Mouse (Mus musculus) stomach, embryonic 14.5 days (tissue): ENCODE measurements around the gene Orai3. TPM values are rescaled to one million over a fixed set of nuclear protein-coding genes. Genes with fewer than 3 reads are reported as not detected.

Experiments
- ATAC-seq: fragments of 200-750 bp; cut with Nextera tagmentation; 2 replicates; pipeline ENCODE4 v1.8.0; 2017; ENCODE audit warnings: low read depth, moderate TSS enrichment; ENCODE audit not compliant: insufficient number of reproducible peaks, insufficient read depth, low FRiP score
- H3K27ac ChIP-seq: fragments of 300-500 bp; sonication (generic); 2 replicates; pipeline ENCODE4 v1.5.1; 2014; ENCODE audit warnings: mild to moderate bottlenecking, low read length, moderate library complexity, mixed read lengths
- H3K27me3 ChIP-seq: fragments of 300-500 bp; sonication (generic); 2 replicates; pipeline ENCODE4 v1.6.1; 2014; ENCODE audit warnings: low read length, control low read depth, mixed read lengths; ENCODE audit not compliant: control insufficient read depth, insufficient read depth
- H3K36me3 ChIP-seq: fragments of 300-500 bp; sonication (generic); 2 replicates; pipeline ENCODE4 v1.6.1; 2014; ENCODE audit warnings: mild to moderate bottlenecking, control low read depth, low read length, moderate library complexity, mixed read lengths; ENCODE audit not compliant: control insufficient read depth, insufficient read depth
- H3K4me1 ChIP-seq: fragments of 300-500 bp; sonication (generic); 2 replicates; pipeline ENCODE4 v1.6.1; 2014; ENCODE audit warnings: low read length, control low read depth, mixed read lengths; ENCODE audit not compliant: control insufficient read depth, insufficient read depth
- H3K4me2 ChIP-seq: fragments of 300-500 bp; sonication (generic); replicated peaks from 2 replicates; pipeline ENCODE4 v1.6.1; 2014; ENCODE audit warnings: low read depth, low read length, control low read depth
- H3K4me3 ChIP-seq: fragments of 300-500 bp; sonication (generic); 2 replicates; pipeline ENCODE4 v1.5.1; 2014; ENCODE audit warnings: low read depth, low read length, control low read depth
- H3K9ac ChIP-seq: fragments of 300-500 bp; sonication (generic); replicated peaks from 2 replicates; pipeline ENCODE4 v1.6.1; 2014; ENCODE audit warnings: low read depth, mild to moderate bottlenecking, control low read depth, low read length, moderate library complexity, mixed read lengths
- H3K9me3 ChIP-seq: fragments of 300-500 bp; sonication (generic); 2 replicates; pipeline ENCODE4 v1.6.1; 2016; ENCODE audit warnings: low read depth, low read length, control low read depth; ENCODE audit not compliant: control insufficient read depth
- WGBS: fragments of 180-500 bp; shearing (Covaris S2); extraction: QIAGEN DNeasy Blood & Tissue Kit; methylation state at CpG from one replicate; pipeline ENCODE4 v1.1.7; 2014; 5-methylcytosine and 5-hydroxymethylcytosine counted together
- polyA plus RNA-seq: library from polyadenylated mRNA; unstranded; fragments of >200 nt; fragmentation: Nextera tagmentation; extraction: Ambion mirVana; gene quantifications from 2 replicates; pipeline ENCODE4 v1.2.1, GENCODE M21; 2014

Orai3 gene
- polyA plus RNA-seq, 1 experiment from 2014 or later = 24.8 TPM

DNA sequence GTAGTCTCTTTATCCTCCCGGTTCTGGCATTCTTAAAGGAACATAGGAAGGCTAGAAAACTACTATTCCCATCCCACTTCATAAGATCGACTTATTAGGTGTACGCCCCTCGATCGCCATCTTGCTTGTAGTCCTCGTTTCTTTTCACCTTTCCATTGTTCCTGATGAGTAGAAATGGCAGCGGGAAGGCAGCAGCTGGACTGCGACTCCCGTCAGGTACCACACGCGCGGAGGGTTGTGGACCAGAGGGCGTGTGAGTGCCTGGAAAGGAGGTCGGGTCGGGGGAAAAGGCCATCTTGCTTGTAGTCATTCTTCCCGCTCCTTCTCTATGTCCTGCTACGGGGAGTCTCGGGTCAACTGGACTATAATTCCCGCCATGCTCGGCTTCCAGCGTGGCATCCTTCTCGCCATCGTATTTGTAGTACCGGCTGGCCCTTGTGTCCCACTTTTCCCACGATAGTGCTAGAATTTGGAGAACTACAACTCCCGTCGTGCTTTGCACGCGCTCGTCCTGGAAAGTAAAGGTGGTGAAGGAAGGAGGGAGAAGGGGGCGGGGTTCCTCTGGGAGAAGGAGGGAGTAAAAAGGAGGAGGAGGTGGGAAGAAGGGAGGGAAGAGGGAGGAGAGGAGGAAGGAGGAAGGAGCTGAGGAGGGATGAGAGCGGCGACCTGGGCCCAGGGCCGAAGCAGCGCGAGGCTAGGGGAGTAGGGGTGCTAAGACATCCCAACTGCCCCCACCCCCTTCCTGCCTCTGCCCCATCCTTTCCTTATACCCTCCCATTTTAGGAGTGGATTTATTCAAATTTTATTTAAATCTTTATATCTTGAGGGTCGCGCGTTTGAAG is 23.7 kb upstream of the Orai3 start:
- no peaks in the 10 kb centered on the region for H3K27me3 ChIP-seq
- peaks cover 11% of the 10 kb centered on the region; the same call in 1 of the 2 replicates for H3K4me1 ChIP-seq
- H3K27ac ChIP-seq = peak overlapping the region; percentile 93
- H3K9me3 ChIP-seq = no peaks in the 10 kb centered on the region
- WGBS = under 1% methylated on average over 38 of the region's 39 CpGs
- H3K36me3 ChIP-seq = peaks cover 26% of the 10 kb centered on the region
- peak overlapping the region; percentile 78 for H3K9ac ChIP-seq
- peak overlapping the region; percentile 76 for H3K4me3 ChIP-seq
- peak; percentile 86 for ATAC-seq
- peak overlapping the region; percentile 48 for H3K4me2 ChIP-seq

DNA sequence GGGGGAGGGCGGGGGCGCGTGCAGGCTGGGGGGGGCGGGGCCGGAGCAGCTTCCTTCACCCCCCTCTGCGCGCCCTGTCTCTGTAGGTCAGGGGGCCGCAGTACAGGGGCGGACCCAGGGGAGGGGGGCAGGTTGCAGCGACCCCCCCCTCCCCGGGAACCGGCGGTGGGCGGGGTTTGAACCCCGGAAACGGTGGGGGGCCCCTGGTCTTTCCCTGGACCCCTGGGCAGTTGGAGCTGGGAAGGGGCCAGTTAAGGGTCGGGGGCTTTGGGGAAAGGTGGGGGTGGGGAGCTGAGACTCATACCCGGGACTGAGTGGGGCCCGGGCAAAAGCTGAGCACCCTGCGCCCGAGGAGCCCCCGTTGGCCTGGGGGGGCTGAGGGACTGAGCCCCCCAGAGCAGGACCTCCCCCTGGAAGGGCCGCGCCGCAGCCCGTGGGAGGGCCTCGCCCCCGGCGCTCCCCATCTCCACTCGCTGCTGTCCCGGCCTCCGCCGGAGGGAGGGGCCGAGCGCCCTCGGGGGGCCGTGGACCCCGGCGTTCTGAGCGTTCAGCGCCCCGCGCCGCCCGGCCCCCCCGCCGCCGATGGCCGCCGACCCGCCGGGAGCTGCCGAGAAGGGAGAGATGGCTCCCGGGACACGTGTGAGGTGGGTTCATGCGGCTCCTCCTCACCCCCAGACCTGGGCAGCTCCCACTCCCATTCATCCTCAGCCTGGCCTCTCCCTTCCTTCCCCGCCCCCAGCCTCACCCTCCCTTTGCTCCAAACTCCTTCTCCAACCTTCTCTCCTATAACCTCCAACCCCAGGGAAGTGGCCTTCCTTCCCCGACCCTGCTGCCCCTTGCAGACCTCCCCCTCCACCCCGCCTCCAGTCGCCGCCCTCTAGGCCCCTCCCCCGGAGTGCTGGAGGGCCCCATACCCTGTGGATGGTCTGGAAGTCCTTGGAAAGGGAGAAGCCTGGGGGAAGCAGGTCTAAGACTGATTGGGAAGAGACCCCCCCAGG is 22.8 kb upstream of the Orai3 start:
- Histone ChIP-seq H3K4me2 (peak overlapping the region; percentile 48), H3K27me3 (no peaks in the 10 kb centered on the region), H3K4me3 (peak overlapping the region; percentile 76), H3K36me3 (peaks cover 35% of the 10 kb centered on the region), H3K4me1 (peaks cover 11% of the 10 kb centered on the region; the same call in 1 of the 2 replicates), H3K9ac (peak overlapping the region; percentile 78), H3K9me3 (no peaks in the 10 kb centered on the region), H3K27ac (peak overlapping the region; percentile 93)
- peak; percentile 4; the same call in 1 of the 2 replicates for ATAC-seq
- WGBS = under 1% methylated on average over 35 of the region's 62 CpGs

DNA sequence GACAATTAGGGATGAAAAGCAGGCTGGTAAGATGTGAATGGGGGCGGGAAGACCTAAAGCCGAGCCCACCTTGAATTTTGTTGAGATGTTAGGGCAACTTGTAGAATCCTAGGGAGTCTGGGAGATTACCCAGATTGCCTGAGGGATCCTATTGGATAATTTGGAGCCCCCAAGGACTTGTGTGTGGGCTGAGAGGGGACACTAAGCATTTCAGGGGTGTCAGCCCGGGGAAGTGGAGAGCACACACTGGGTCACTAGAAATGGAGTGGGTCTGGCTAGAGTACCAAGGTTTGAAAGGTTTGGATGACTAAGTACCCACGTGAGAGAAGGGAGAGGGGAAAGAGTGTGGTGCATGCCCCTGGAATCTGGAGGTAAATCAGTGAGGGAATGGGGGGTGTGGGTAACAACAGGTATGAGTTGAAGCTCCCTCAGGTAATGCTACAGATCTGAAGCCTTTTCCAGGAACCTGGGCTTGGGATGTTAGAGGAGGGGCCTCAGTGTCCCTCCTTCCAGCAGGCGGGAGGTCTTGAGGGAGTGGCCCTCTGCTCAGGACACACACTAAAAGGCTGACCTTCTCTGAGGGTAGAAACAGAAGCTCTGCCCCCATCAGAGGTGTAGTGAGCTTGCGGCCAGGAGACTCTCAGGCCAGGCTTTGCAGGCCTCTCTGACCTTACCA is 21.9 kb upstream of the Orai3 start:
- H3K27ac ChIP-seq = peak overlapping the region; percentile 93; the same call in 1 of the 2 replicates
- peaks cover 44% of the 10 kb centered on the region for H3K36me3 ChIP-seq
- peak overlapping the region; percentile 48 for H3K4me2 ChIP-seq
- H3K9me3 ChIP-seq = no peaks in the 10 kb centered on the region
- WGBS = 38% methylated on average over 6 of the region's 6 CpGs
- no peak for ATAC-seq
- peak overlapping the region; percentile 76 for H3K4me3 ChIP-seq
- H3K4me1 ChIP-seq = peaks cover 11% of the 10 kb centered on the region; the same call in 1 of the 2 replicates
- H3K27me3 ChIP-seq = no peaks in the 10 kb centered on the region
- peak overlapping the region; percentile 78; the same call in 1 of the 2 replicates for H3K9ac ChIP-seq

DNA sequence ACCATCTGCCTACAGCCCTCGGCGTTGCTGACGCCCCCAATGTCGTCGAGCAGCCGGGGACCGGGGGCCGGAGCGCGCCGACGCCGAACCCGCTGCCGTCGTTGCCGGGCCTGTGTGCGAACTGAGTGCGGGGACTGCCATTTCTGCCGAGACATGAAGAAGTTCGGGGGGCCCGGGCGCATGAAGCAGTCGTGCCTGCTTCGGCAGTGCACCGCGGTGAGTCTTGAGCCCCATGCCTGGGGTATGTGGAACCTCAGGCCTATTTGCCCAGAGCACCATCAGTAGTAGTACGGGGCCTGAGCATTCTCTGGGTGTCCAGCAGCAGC is 21.4 kb upstream of the Orai3 start:
- no peaks in the 10 kb centered on the region for H3K27me3 ChIP-seq
- H3K27ac ChIP-seq = no peak overlapping the region; the same call in 1 of the 2 replicates
- ATAC-seq = no peak
- H3K9ac ChIP-seq = no peak overlapping the region
- H3K36me3 ChIP-seq = peaks cover 49% of the 10 kb centered on the region
- 89% methylated on average over 28 of the region's 28 CpGs for WGBS
- peaks cover 11% of the 10 kb centered on the region; the same call in 1 of the 2 replicates for H3K4me1 ChIP-seq
- H3K4me3 ChIP-seq = no peak overlapping the region
- H3K4me2 ChIP-seq = 0 out of 2 replicates have a peak overlapping the region, but pooled peaks have one; percentile 48
- H3K9me3 ChIP-seq = no peaks in the 10 kb centered on the region

DNA sequence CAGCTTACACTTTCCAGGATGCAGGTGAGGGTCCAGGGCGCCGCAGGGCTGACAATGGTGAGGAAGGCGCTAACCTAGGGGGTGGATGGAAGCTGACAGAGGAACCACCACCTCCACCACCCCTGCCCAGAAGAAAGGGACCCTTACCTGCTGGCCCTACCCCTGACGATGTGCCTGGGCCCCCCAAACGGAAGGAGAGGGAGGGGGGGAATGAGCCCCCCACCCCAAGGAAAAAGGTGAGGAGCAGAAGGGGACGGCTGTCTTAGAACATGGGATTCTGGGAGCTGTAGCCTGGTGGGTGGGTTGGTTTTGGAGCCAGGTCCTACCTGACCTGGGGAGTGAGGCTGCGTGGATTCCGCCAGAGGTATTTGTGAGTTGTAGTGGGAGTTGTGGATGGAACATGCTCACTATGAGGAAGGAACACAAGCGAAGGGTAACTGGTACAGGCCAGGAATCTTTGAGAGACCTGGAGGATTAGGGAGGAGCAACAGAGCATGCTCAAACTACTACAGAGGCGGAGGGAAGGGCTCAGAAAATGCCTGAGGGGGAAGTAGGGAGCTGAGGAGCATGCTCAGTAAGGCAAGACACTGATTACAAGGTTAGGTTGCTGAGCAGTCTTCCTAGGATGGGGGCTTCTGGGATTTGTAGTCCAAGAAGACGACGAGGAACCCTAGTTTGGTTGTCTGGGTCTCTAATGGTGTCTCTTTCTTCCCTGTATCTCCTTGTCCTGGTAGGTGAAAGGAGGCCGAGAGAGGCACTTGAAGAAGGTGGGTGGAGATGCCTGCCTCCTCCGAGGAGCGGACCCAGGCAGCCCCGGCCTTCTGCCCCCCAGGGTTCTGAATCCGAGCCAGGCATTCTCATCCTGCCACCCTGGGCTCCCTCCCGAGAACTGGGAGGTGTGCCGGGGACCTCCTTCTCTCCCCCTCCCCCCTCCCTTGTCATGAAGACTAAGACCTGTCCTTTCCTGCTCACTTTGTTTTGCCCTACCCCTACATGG is 19.2 kb upstream of the Orai3 start:
- WGBS = 87% methylated on average over 19 of the region's 19 CpGs
- H3K36me3 ChIP-seq = peaks cover 71% of the 10 kb centered on the region
- H3K4me1 ChIP-seq = peaks cover 7% of the 10 kb centered on the region; the same call in 1 of the 2 replicates
- no peak overlapping the region for H3K4me2 ChIP-seq
- H3K4me3 ChIP-seq = no peak overlapping the region
- no peak for ATAC-seq
- H3K9ac ChIP-seq = no peak overlapping the region
- no peaks in the 10 kb centered on the region for H3K9me3 ChIP-seq
- no peaks in the 10 kb centered on the region for H3K27me3 ChIP-seq
- no peak overlapping the region for H3K27ac ChIP-seq

DNA sequence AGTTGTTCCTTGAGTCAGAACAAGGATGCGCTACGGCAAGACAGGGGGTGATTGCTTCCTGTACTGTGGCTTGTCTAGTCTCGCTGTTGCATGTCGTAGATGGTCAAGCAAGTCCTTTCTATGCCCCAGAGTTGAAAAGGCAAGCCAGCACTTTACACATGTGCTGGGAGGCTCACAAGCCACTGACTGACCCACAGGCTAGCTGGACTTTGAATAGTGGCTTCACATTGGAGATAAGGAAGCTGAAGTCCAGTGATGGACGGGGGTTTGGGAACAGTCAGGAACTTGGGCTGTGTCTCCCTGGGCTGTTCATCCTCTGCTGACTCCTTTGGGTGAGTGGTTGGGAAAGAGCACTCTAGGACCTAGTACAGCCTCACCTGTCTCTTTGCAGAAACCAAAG is 18.0 kb upstream of the Orai3 start:
- 91% methylated on average over 5 of the region's 5 CpGs for WGBS
- no peak overlapping the region for H3K9ac ChIP-seq
- H3K36me3 ChIP-seq = peaks cover 81% of the 10 kb centered on the region
- H3K9me3 ChIP-seq = no peaks in the 10 kb centered on the region
- no peak for ATAC-seq
- peaks cover 7% of the 10 kb centered on the region; the same call in 1 of the 2 replicates for H3K4me1 ChIP-seq
- no peak overlapping the region for H3K4me2 ChIP-seq
- no peaks in the 10 kb centered on the region for H3K27me3 ChIP-seq
- H3K27ac ChIP-seq = no peak overlapping the region
- no peak overlapping the region for H3K4me3 ChIP-seq

DNA sequence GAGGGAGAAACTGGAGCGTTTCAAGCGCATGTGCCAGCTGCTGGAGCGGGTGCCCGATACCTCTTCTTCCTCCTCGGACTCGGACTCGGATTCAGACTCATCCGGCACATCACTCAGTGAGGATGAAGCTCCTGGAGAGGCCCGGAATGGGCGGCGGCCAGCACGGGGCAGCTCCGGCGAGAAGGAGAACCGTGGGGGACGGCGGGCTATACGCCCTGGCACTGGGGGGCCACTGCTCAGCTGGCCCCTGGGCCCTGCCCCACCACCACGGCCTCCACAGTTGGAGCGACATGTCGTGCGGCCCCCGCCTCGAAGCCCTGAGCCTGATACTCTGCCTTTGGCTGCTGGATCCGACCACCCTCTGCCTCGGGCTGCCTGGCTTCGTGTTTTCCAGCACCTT is 17.5 kb upstream of the Orai3 start:
- H3K4me2 ChIP-seq = no peak overlapping the region
- no peak overlapping the region for H3K4me3 ChIP-seq
- H3K9me3 ChIP-seq = no peaks in the 10 kb centered on the region
- H3K27me3 ChIP-seq = no peaks in the 10 kb centered on the region
- no peak for ATAC-seq
- H3K9ac ChIP-seq = no peak overlapping the region
- H3K36me3 ChIP-seq = peaks cover 86% of the 10 kb centered on the region
- no peak overlapping the region for H3K27ac ChIP-seq
- H3K4me1 ChIP-seq = peaks cover 7% of the 10 kb centered on the region; the same call in 1 of the 2 replicates
- 94% methylated on average over 27 of the region's 27 CpGs for WGBS
